Mouse (Mus musculus) heart, postnatal 0 days (tissue): ENCODE data around the gene Srebf2.

Experiments
- CTCF ChIP-seq: IDR thresholded peaks from 2 replicates; pipeline ENCODE4 v1.5.1; 2016; ENCODE audit warnings: antibody characterized with exemption, control low read depth, low read depth
- EP300 ChIP-seq: IDR thresholded peaks from 2 replicates; pipeline ENCODE4 v1.6.1; 2016; ENCODE audit warnings: antibody characterized with exemption, low read depth

DNA sequence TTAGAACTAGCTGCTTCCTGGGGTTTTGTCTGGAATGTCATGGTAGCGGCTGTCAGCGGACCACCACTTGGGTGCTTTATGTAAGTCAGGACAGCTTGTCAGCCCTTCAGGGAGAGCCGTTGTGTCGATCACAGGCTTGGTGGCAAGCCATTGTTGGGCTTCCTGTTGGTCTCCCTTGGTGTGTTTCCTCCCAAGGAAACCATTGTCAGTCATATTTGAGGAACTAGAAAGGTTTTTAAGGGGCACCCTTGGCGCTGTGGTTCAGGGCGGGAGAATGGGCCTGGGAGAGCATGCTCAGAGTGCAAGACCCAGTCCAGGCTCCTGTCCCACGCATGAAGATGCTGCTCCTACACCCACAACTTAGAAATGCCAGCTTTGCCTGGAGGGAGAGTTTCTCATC lies 51.4 kb downstream of the Srebf2 start:
- no peak for TF ChIP-seq CTCF
- TF ChIP-seq EP300, result no peak
